Mouse (Mus musculus) small intestine, adult 2 months (tissue): ENCODE measurements around the gene Grhpr.

Experiments
- CTCF ChIP-seq: fragments of 200-500 bp; IDR thresholded peaks from 2 replicates; pipeline ENCODE4 v1.5.1; 2012; ENCODE audit warnings: low read depth, mild to moderate bottlenecking, control low read depth, inconsistent platforms, low read length, moderate library complexity, mixed read lengths; ENCODE audit not compliant: insufficient replicate concordance, insufficient read length; ENCODE audit errors: extremely low read depth
- POLR2A ChIP-seq: fragments of 200-500 bp; IDR thresholded peaks from 2 replicates; pipeline ENCODE4 v1.6.1; 2012; ENCODE audit warnings: low read depth, mild to moderate bottlenecking, control low read depth, inconsistent platforms, low read length, moderate library complexity

GRCm38 (mm10) chr4:45011581-45012104 is 30.4 kb downstream of the Grhpr start:
- TF ChIP-seq CTCF, result no peak
- peak; percentile 44; the same call in 1 of the 2 replicates for TF ChIP-seq POLR2A
